Mouse (Mus musculus) layer of hippocampus, adult 2 months (tissue): Measurements from ENCODE around the gene Aloxe3. TPM values are rescaled to one million over a fixed set of nuclear protein-coding genes. Genes with fewer than 3 reads are reported as not detected.
"Not testable (repeated sequence)": the region's sequence is repeated elsewhere in the genome, so short reads cannot be mapped to it uniquely, and the experiment has no call there.

Source experiments
- DNase-seq, 2 experiments: peaks; one replicate each; pipeline ENCODE4 v3.0.0; 2022; ENCODE audit warnings: low spot score in 2 of 2
- H3K27ac ChIP-seq: fragments of 200-600 bp; 2 replicates; pipeline ENCODE4 v1.8.1; 2022
- H3K4me3 ChIP-seq: fragments of 200-600 bp; 2 replicates; pipeline ENCODE4 v1.8.1; 2022; ENCODE audit warnings: mild to moderate bottlenecking
- CTCF ChIP-seq: fragments of 200-600 bp; conservative IDR thresholded peaks from 2 replicates; pipeline ENCODE4 v1.8.1; 2022; ENCODE audit warnings: antibody characterized with exemption, mild to moderate bottlenecking, moderate library complexity
- total RNA-seq, 2 experiments: library from RNA; stranded (reverse); gene quantifications; 2 replicates each; pipeline ENCODE4 v1.2.3; 2021

Aloxe3 gene
- total RNA-seq, 2 experiments from 2014 or later, result 7.8 to 11.1 TPM

DNA sequence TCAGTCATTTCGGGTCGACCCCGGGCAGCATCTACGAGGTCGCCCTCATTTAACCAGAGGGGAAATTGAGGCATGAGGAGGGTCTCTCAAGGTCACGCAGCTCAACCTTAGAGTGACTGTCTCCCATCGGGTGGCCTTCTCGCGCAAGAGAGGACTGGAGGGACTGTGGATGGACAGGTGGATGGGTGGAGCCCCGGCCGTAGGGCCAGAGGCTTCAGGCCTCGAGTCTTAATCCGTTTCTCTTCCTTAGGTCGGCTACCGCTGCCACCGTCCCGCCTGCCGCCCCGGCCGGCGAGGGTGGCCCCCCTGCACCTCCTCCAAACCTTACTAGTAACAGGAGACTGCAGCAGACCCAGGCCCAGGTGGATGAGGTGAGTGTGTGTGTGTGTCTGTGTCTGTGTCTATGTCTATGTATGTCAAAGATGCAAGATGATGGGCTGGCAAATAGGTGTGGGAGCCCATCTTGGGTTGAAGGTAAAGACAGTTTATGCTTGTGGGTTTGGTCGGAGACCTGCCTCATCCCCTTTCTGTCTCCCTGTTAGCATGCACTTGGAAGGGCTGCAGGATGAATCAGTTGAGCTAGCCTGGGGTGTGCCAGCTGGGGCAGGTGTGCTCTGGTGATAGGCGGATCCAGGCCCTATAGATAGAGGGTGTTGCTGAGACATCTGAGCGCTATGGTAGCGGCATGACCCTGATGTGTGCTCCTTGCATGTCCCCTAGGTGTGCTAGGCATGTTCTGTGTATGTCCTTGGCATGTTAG lies 36.7 kb upstream of the Aloxe3 start:
- peak overlapping the region; percentile 100 for H3K27ac ChIP-seq
- DNase-seq, result peak in 1 of 2 experiments; percentile 12
- H3K4me3 ChIP-seq, result peak overlapping the region; percentile 100
- no peak for TF ChIP-seq CTCF

GRCm38 (mm10) chr11:69089616-69090290 lies 35.9 kb upstream of the Aloxe3 start:
- Histone ChIP-seq H3K27ac (peak overlapping the region; percentile 100), H3K4me3 (peak overlapping the region; percentile 100)
- no peak for TF ChIP-seq CTCF
- no peak for DNase-seq

- no peak for TF ChIP-seq CTCF
- no peak for DNase-seq
- Histone ChIP-seq H3K27ac (peak overlapping the region; percentile 100), H3K4me3 (peak overlapping the region; percentile 100)
Measured at GRCm38 (mm10) chr11:69090367-69090766, 35.3 kb upstream of the Aloxe3 start.

DNA sequence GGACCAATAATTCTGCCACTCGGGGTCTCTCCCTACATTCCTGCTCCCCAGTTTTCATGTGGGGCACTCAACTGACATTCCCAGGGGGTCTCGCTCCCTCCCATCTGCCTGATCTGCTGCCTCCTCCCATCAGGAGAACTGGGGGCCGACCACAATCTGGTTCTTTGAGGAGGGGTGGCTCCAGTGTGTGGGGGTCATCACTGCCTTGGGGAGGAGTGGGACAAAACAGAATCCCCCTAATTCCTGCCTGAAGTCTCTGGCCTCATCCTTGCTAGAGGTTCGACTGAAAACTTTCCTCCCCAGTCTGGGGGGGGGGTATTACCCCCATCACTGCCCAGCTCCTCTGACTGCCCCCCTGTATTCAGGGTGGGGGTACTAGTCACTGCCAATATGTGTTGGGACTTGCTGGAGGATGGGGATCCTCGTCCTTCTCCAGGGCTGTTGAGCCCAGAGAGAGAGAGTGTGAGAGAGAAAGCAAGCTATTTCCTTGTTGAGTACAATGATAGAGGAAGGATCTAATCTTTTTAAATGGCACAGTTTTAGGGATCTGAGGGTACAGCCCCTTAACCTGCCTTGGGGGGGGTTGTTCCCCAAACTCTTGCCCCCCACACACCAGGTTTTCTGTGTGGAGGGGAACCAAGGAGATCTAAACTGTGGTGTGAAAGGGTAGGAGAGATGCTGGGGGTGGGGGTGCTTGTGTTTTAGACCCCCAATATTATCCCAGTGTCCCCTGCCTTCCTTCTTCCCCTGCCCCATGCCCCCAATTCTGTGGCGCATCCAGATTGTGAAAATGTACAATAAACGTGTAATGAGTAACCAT lies 33.9 kb upstream of the Aloxe3 start:
- no peak for TF ChIP-seq CTCF
- peak in 1 of 2 experiments; percentile 10 for DNase-seq
- peak overlapping the region; percentile 100; the same call in 1 of the 2 replicates for H3K27ac ChIP-seq
- H3K4me3 ChIP-seq, result no peak overlapping the region; the same call in 1 of the 2 replicates

DNA sequence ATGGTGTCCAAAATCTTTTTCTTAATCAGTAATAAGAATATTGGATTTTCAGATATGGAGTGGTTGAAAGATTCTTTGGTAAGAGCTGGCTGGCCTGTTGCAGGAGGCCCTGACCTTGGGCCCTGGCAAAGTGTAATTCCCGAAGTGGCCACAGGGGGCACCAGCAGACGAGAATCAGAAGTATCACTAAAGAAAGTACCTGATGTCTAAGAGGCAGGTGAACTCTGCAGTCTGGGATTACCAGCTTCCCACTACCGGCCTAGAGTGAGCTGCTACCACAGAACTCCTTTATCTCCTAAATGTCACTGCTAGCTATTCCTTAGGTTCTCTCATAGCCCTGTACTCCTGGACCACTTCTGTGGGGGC lies 33.3 kb upstream of the Aloxe3 start:
- Histone ChIP-seq H3K27ac (peak overlapping the region; percentile 100; the same call in 1 of the 2 replicates), H3K4me3 (no peak overlapping the region)
- peak; percentile 96 for TF ChIP-seq CTCF
- peak in 1 of 2 experiments; percentile 86 for DNase-seq

DNA sequence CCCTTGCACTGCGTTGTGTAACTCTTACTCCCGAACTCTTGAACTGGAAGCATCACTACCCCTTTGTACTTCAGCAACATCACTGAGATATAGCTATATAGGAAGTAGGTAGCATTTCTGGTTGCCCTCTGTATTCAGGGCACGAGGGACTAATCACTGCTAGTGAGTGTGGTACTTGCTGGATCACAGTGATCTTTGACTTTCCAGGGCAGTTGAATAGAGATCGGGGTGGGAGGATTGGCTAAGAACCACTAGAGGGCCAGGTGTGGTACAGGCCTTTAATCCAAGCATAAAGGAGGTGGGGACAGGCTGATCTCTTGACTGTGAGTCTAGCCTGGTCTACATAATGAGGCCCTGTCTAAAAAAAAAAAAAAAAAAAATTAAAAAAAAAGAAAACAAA lies 32.8 kb upstream of the Aloxe3 start:
- DNase-seq, result no peak
- Histone ChIP-seq H3K27ac (peak overlapping the region; percentile 98; the same call in 1 of the 2 replicates), H3K4me3 (no peak overlapping the region)
- no peak for TF ChIP-seq CTCF

DNA sequence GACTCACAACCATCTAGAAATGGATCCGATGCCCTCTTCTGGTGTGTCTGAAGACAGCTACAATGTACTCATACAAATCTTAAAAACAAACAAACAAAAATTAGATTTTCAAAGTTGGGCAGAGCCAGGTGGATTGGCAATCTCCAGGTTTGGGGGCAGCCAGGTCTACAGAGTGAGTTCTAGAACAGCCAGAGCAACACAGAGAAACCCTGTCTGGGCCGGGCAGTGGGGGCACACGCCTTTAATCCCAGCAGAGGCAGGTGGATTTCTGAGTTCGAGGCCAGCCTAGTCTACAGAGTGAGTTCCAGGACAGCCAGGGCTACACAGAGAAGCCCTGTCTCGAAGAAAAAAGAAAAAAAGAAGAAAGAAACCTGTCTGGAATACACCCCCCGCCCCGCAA lies 31.8 kb upstream of the Aloxe3 start:
- TF ChIP-seq CTCF, result peak; percentile 46
- H3K4me3 ChIP-seq, DNase-seq: not testable (repeated sequence)
- peak overlapping the region; percentile 98 for H3K27ac ChIP-seq

- peak; percentile 99 to 100 for DNase-seq
- TF ChIP-seq CTCF, result no peak
- Histone ChIP-seq H3K4me3 (peak within 1 kb of the TSS; percentile 81), H3K27ac (peak within 1 kb of the TSS; percentile 98)
Measured at GRCm38 (mm10) chr11:69094697-69095429, 30.8 kb upstream of the Aloxe3 start, which contains the start of gene Per1. Gene Per1 (plus strand): TSS chr11:69095217.

DNA sequence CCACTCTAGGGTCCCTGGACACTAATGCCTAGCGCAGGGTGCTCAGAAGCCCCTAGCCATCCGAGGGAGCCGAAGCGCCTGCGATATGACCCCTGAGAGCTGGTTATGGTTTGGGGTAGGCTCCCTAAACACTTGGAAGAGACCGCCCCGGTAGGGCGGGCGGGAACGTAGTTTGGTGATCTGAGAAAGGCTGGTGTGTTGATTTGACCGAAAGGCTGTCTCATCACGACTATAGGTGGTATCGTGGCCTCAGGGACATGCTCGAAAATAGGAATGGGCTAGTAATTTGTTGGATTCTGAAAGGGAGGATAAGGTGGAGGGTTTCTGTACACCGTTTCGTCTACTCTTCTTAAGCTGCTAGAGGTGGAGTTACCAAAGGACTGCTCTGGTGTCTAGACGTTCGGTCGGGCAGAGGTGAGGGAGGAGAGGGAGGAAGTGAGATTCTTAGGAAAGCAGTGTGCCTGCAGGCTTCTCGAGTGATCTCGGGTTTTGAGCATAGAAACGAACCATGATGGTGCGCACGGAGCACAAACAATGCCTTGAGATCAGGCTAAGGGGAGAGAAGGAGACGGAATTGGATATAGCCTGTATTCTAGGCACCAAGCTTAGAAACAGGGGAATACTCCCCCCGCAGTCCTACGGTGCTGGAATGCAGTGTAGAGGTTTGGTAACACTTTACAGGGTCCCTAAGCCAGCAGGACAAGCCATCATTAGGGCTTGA lies 30.0 kb upstream of the Aloxe3 start:
- TF ChIP-seq CTCF, result no peak
- Histone ChIP-seq H3K4me3 (peak overlapping the region; percentile 81), H3K27ac (peak overlapping the region; percentile 98)
- DNase-seq, result no peak

GRCm38 (mm10) chr11:69096360-69096986 lies 29.2 kb upstream of the Aloxe3 start:
- H3K4me3 ChIP-seq, result peak overlapping the region; percentile 81
- DNase-seq, result no peak
- H3K27ac ChIP-seq, result peak overlapping the region; percentile 98
- no peak for TF ChIP-seq CTCF
